Mouse (Mus musculus) small intestine, adult 2 months (tissue): ENCODE measurements around the gene Gbp5.
A peak's percentile ranks its signal among the peaks of the same experiment; 100 is the strongest.

Source experiments
- CTCF ChIP-seq: fragments of 200-500 bp; IDR thresholded peaks from 2 replicates; pipeline ENCODE4 v1.5.1; 2012; ENCODE audit warnings: low read depth, mild to moderate bottlenecking, control low read depth, inconsistent platforms, low read length, moderate library complexity, mixed read lengths; ENCODE audit not compliant: insufficient replicate concordance, insufficient read length; ENCODE audit errors: extremely low read depth
- POLR2A ChIP-seq: fragments of 200-500 bp; IDR thresholded peaks from 2 replicates; pipeline ENCODE4 v1.6.1; 2012; ENCODE audit warnings: low read depth, mild to moderate bottlenecking, control low read depth, inconsistent platforms, low read length, moderate library complexity

GRCm38 (mm10) chr3:142490465-142490864, 3.3 kb upstream of the Gbp5 start:
- TF ChIP-seq CTCF (peak; percentile 73; the same call in 1 of the 2 replicates), POLR2A (no peak)
